Mouse (Mus musculus): ENCODE measurements at regions not wholly inside any gene's neighbourhood (a gene's known extent, or its start where the extent isn't known, plus 50 kb on each side); places are given as distances from the start of the nearest gene placed in this dataset.

DNA sequence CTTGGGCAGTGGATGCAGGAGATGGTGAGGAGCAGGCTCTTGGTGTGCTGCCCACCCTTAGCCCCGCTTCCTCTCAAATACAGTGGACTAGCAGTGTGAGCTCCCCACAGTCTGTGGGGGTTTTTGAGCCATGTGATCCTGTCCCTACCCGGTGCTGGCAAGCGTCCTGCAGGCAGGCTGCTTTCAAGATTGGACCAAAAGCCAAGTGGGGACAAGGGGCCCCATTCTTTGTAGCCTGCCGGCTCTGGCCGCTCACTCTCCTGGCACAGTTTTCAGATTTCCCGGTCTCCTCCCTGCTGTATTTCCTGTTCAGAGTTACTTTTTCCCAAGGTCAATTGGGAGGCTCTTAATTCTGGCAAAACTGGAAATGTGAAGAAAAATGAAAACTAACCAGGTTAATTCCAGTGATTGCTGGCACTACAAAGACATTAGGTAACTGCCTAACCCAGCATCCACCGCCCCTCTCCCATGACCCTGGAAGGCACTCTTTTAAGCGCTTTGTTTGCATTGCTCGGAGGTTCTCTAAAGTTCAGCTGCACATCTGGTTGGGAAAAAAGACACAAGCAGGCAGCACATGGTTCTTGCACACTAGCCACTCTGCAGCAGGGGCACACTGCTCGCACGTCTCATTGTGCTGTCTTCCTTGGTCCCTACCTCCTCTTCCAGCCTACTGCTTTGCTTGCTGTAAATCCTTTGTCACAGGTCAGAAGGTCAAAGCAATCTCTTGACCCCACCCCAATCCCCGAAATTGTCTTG, 105.6 kb downstream of the Rassf10 start:
- no peak for ATAC-seq (ENCODE audit: extremely low read depth, insufficient number of reproducible peaks, low FRiP score, poor library complexity, severe bottlenecking)
- Histone ChIP-seq H3K4me3 (ENCODE audit: low read depth, low read length) (no peak overlapping the region), H3K9me3 (replicated peaks) (0 out of 2 replicates have a peak, but pooled peaks cover 2% of the 10 kb centered on the region), H3K27me3 (ENCODE audit: insufficient read depth, low read length) (no peaks in the 10 kb centered on the region), H3K36me3 (replicated peaks) (no peaks in the 10 kb centered on the region), H3K4me1 (ENCODE audit: insufficient read depth, low read depth, low read length) (no peaks in the 10 kb centered on the region)
- DNase-seq (ENCODE audit: low spot score) = no peak
- no peak for TF ChIP-seq GATA2 (IDR thresholded peaks at IDR 0.05; ENCODE audit: borderline replicate concordance, low read depth, low read length)
- TF ChIP-seq CTCF (IDR thresholded peaks at IDR 0.05; ENCODE audit: low read depth, low read length) = no peak
- TF ChIP-seq TAL1 (conservative IDR thresholded peaks at IDR 0.05; ENCODE audit: low read depth, low read length) = no peak
- TF ChIP-seq GATA1 (IDR thresholded peaks at IDR 0.05; ENCODE audit: borderline replicate concordance, low read length) = no peak
- no peak for TF ChIP-seq POLR2AphosphoS5 (IDR thresholded peaks at IDR 0.05; ENCODE audit: insufficient replicate concordance, low read depth, low read length)

DNA sequence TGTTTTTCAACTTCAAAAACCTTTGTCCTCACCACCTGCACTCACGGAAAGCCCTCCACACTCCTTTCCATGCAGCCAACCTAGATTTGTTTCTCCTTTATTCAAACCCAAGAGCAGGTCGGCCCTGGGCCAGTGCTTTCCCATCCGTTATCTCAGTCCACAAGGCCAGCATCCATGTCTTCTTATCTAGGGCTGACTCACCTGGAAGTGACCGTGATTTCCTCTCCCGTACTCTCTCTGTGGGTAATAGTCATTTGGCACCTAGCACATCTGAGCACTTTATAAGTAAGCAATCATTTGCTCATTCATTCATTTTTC, 106.2 kb downstream of the Rassf10 start:
- TF ChIP-seq GATA2 (IDR thresholded peaks at IDR 0.05; ENCODE audit: borderline replicate concordance, low read depth, low read length) = no peak
- TF ChIP-seq TAL1 (conservative IDR thresholded peaks at IDR 0.05; ENCODE audit: low read depth, low read length) = no peak
- TF ChIP-seq GATA1 (IDR thresholded peaks at IDR 0.05; ENCODE audit: borderline replicate concordance, low read length) = no peak
- TF ChIP-seq POLR2AphosphoS5 (IDR thresholded peaks at IDR 0.05; ENCODE audit: insufficient replicate concordance, low read depth, low read length) = no peak
- no peak for TF ChIP-seq CTCF (IDR thresholded peaks at IDR 0.05; ENCODE audit: low read depth, low read length)
- no peak overlapping the region for H3K4me3 ChIP-seq (ENCODE audit: low read depth, low read length)
- no peaks in the 10 kb centered on the region for H3K36me3 ChIP-seq (replicated peaks)
- H3K9me3 ChIP-seq (replicated peaks) = 0 out of 2 replicates have a peak, but pooled peaks cover 2% of the 10 kb centered on the region
- no peaks in the 10 kb centered on the region for H3K27me3 ChIP-seq (ENCODE audit: insufficient read depth, low read length)
- DNase-seq (ENCODE audit: low spot score) (no peak), ATAC-seq (ENCODE audit: extremely low read depth, insufficient number of reproducible peaks, low FRiP score, poor library complexity, severe bottlenecking) (no peak)
- no peaks in the 10 kb centered on the region for H3K4me1 ChIP-seq (ENCODE audit: insufficient read depth, low read depth, low read length)

DNA sequence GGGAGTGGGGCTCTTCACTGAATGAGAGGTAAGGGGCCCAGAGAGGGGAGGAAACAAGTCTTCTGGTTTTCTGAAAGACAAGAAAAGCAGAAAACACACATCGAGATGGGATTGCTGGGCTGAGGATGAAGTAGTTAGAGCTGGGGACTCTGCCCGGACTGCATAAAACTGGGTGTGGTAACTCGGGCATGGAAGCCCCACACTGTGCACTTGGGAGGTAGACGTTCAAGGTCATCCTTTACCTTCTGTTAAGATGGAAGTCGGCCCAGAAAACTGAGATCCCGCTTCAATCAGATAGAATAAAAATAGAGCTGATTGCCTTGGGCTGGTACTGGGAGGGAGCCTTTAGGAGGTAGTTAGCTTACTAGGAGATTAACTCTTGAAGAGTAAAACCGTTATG, 107.2 kb downstream of the Rassf10 start:
- H3K36me3 ChIP-seq (replicated peaks) = no peaks in the 10 kb centered on the region
- no peak overlapping the region for H3K4me3 ChIP-seq (ENCODE audit: low read depth, low read length)
- H3K9me3 ChIP-seq (replicated peaks) = 0 out of 2 replicates have a peak, but pooled peaks cover 2% of the 10 kb centered on the region

DNA sequence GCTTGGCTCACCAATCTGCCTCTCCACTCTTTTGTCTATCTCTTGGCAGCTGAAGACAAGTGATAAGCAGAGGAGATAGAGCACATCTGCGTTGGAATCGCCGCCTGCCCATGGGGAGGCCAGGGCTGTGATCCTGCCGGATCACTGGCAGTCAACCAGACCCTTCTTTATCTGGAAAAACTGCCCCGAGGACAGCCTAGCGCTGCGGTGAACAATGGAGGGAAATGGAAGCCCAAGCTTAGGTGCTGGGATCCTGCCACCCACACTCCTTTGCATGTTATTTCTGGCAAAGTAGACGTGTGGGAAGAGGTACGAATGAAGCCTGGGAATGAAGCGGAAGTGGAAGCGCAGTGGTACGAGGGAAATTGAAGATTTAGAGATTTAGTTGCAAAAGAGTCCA, 112.8 kb downstream of the Rassf10 start:
- Histone ChIP-seq H3K27me3 (ENCODE audit: insufficient read depth, low read length) (no peaks in the 10 kb centered on the region), H3K4me3 (ENCODE audit: low read depth, low read length) (no peak overlapping the region), H3K4me1 (ENCODE audit: insufficient read depth, low read depth, low read length) (no peaks in the 10 kb centered on the region), H3K9me3 (replicated peaks) (no peaks in the 10 kb centered on the region), H3K36me3 (replicated peaks) (no peaks in the 10 kb centered on the region)
- no peak for ATAC-seq (ENCODE audit: extremely low read depth, insufficient number of reproducible peaks, low FRiP score, poor library complexity, severe bottlenecking)
- DNase-seq (ENCODE audit: low spot score) = no peak
- TF ChIP-seq GATA2 (IDR thresholded peaks at IDR 0.05; ENCODE audit: borderline replicate concordance, low read depth, low read length) (no peak), GATA1 (IDR thresholded peaks at IDR 0.05; ENCODE audit: borderline replicate concordance, low read length) (no peak)

More for the DNA sequence above, 107.2 kb downstream of the Rassf10 start:
- DNase-seq (ENCODE audit: low spot score) (no peak), ATAC-seq (ENCODE audit: extremely low read depth, insufficient number of reproducible peaks, low FRiP score, poor library complexity, severe bottlenecking) (no peak)
- H3K4me1 ChIP-seq (ENCODE audit: insufficient read depth, low read depth, low read length) = no peaks in the 10 kb centered on the region
- H3K27me3 ChIP-seq (ENCODE audit: insufficient read depth, low read length) = no peaks in the 10 kb centered on the region
- no peak for TF ChIP-seq POLR2AphosphoS5 (IDR thresholded peaks at IDR 0.05; ENCODE audit: insufficient replicate concordance, low read depth, low read length)
- TF ChIP-seq GATA1 (IDR thresholded peaks at IDR 0.05; ENCODE audit: borderline replicate concordance, low read length) = no peak
- no peak for TF ChIP-seq TAL1 (conservative IDR thresholded peaks at IDR 0.05; ENCODE audit: low read depth, low read length)
- TF ChIP-seq CTCF (IDR thresholded peaks at IDR 0.05; ENCODE audit: low read depth, low read length) = no peak
- no peak for TF ChIP-seq GATA2 (IDR thresholded peaks at IDR 0.05; ENCODE audit: borderline replicate concordance, low read depth, low read length)

DNA sequence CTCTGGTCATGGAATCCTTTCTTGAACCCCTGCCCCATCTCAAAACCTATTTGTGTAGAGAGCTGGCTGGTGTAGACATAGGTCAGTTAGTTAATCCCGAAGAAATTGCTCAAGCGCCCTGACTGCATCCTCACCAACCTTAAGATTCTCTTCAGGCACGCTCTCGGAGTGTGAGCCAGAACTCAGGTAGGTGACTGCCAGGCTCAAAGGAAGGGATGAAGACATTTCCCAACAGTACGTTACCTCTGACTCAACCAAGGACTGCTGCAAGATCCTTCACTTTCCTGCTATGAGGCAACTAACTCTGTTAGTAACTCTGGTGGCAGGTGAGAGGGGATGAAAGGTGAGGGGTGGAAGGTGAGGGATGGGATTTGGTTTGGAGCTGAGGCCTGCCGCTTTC, 114.5 kb downstream of the Rassf10 start:
- H3K4me1 ChIP-seq (ENCODE audit: insufficient read depth, low read depth, low read length) = no peaks in the 10 kb centered on the region
- ATAC-seq (ENCODE audit: extremely low read depth, insufficient number of reproducible peaks, low FRiP score, poor library complexity, severe bottlenecking) (no peak), DNase-seq (ENCODE audit: low spot score) (no peak)
- H3K4me3 ChIP-seq (ENCODE audit: low read depth, low read length) = no peak overlapping the region
- no peaks in the 10 kb centered on the region for H3K36me3 ChIP-seq (replicated peaks)
- TF ChIP-seq GATA2 (IDR thresholded peaks at IDR 0.05; ENCODE audit: borderline replicate concordance, low read depth, low read length) (no peak), CTCF (IDR thresholded peaks at IDR 0.05; ENCODE audit: low read depth, low read length) (no peak), POLR2AphosphoS5 (IDR thresholded peaks at IDR 0.05; ENCODE audit: insufficient replicate concordance, low read depth, low read length) (no peak), TAL1 (conservative IDR thresholded peaks at IDR 0.05; ENCODE audit: low read depth, low read length) (no peak), GATA1 (IDR thresholded peaks at IDR 0.05; ENCODE audit: borderline replicate concordance, low read length) (no peak)
- no peaks in the 10 kb centered on the region for H3K27me3 ChIP-seq (ENCODE audit: insufficient read depth, low read length)
- no peaks in the 10 kb centered on the region for H3K9me3 ChIP-seq (replicated peaks)

DNA sequence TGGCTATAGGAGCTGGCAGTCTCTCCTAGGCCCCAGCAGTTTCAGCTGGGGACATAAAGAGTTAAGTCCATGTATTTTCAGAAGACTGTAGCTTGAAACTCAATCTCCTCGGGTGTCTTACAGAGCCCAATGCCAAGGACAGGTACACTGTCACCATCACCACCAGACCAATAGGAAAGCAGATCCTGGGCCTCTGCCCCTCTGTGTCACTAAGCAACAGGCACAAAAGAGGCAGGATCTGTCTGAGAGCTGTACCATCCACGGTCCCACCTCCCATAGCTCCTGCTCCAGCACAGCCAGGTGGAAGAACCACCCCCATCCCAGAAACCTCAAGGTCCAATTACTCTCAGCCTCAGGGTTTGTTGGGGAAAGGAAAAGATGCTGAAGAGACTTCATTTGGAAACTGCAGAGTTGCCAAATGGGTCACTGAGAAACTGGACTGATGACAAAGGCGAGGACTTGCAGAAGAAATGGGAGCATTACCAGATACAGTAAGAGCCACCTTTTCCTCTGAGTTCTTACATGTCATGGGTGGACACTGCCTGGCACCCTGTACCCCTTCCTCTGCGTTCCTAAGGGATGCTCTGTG, 115.7 kb downstream of the Rassf10 start:
- ATAC-seq (ENCODE audit: extremely low read depth, insufficient number of reproducible peaks, low FRiP score, poor library complexity, severe bottlenecking) = no peak
- Histone ChIP-seq H3K27me3 (ENCODE audit: insufficient read depth, low read length) (no peaks in the 10 kb centered on the region), H3K9me3 (replicated peaks) (no peaks in the 10 kb centered on the region), H3K36me3 (replicated peaks) (no peaks in the 10 kb centered on the region), H3K4me3 (ENCODE audit: low read depth, low read length) (no peak overlapping the region), H3K4me1 (ENCODE audit: insufficient read depth, low read depth, low read length) (no peaks in the 10 kb centered on the region)
- DNase-seq (ENCODE audit: low spot score) = no peak
- TF ChIP-seq POLR2AphosphoS5 (IDR thresholded peaks at IDR 0.05; ENCODE audit: insufficient replicate concordance, low read depth, low read length) (no peak), CTCF (IDR thresholded peaks at IDR 0.05; ENCODE audit: low read depth, low read length) (no peak), GATA2 (IDR thresholded peaks at IDR 0.05; ENCODE audit: borderline replicate concordance, low read depth, low read length) (no peak), GATA1 (IDR thresholded peaks at IDR 0.05; ENCODE audit: borderline replicate concordance, low read length) (no peak), TAL1 (conservative IDR thresholded peaks at IDR 0.05; ENCODE audit: low read depth, low read length) (no peak)

All from G1E (cell line).